In genomic region chr19:36273466-36273865, GRCm38 (mm10) we compare ENCODE assay signal across 21 mouse cellular contexts.
DNase-seq lines count a peak whose midpoint lies in the region; ATAC-seq and TF ChIP-seq lines count a peak whose summit lies in the region.
"Had no signal": no experiment of that assay in that cellular context is flagged by ENCODE, and none has a peak within 500 bp of the region (broad histone marks: within the 10 kb centered on the region; RNA-seq: fewer than 3 reads in every experiment).

No protein-coding gene starts in this region.

- H3K79me2 ChIP-seq in MEL (ENCODE audit: control insufficient read depth, insufficient read depth, low read length, poor library complexity): no peaks in the 10 kb centered on the region

- H3K27me3 ChIP-seq in hindbrain, embryonic 16.5 days (replicated peaks; ENCODE audit: control insufficient read depth, insufficient read depth, low read length): no peaks in the 10 kb centered on the region
- no peaks in the 10 kb centered on the region for H3K27me3 ChIP-seq in hindbrain, embryonic 14.5 days (ENCODE audit: control insufficient read depth, insufficient read depth, low read length)
- no peaks in the 10 kb centered on the region for H3K27me3 ChIP-seq in MEL (ENCODE audit: control insufficient read depth in 1 of 2, insufficient read depth in 2 of 2, low read length in 2 of 2)
- H3K27me3 ChIP-seq: embryonic facial prominence, embryonic 12.5 days; hindbrain, embryonic 15.5 days; limb, embryonic 13.5 days had no signal

- H3K27ac ChIP-seq in hindbrain, embryonic 16.5 days (ENCODE audit: low read depth, low read length): no peak overlapping the region
- no peak overlapping the region for H3K27ac ChIP-seq in hindbrain, embryonic 14.5 days
- H3K27ac ChIP-seq in MEL (ENCODE audit: control insufficient read depth, low read depth, low read length): no peak overlapping the region
- H3K27ac ChIP-seq: embryonic facial prominence, embryonic 12.5 days; gastrocnemius, adult 2 months; heart, embryonic 10.5 days; hindbrain, embryonic 15.5 days; limb, embryonic 13.5 days had no signal

- TF ChIP-seq RAD21 in MEL (IDR thresholded peaks at IDR 0.05; ENCODE audit: low read depth, low read length): no peak

- H3K4me1 ChIP-seq in hindbrain, embryonic 16.5 days (ENCODE audit: control insufficient read depth, insufficient read depth, low read depth, low read length): no peaks in the 10 kb centered on the region
- no peaks in the 10 kb centered on the region for H3K4me1 ChIP-seq in hindbrain, embryonic 14.5 days (replicated peaks; ENCODE audit: control insufficient read depth, insufficient read depth, low read length)
- no peaks in the 10 kb centered on the region for H3K4me1 ChIP-seq in MEL (ENCODE audit: control insufficient read depth in 1 of 2, insufficient read depth in 2 of 2, low read length in 2 of 2)
- H3K4me1 ChIP-seq: embryonic facial prominence, embryonic 12.5 days; heart, embryonic 10.5 days; hindbrain, embryonic 15.5 days; limb, embryonic 13.5 days had no signal

- ATAC-seq in hindbrain, embryonic 16.5 days: peak; percentile 42; the same call in 1 of the 2 replicates
- ATAC-seq in hindbrain, embryonic 14.5 days (ENCODE audit: low FRiP score): no peak
- ATAC-seq in hematopoietic stem cell, adult 5-6 weeks (replicated peaks in 1 of 2; ENCODE audit: insufficient read depth in 1 of 2, low FRiP score in 2 of 2, low TSS enrichment in 1 of 2, low read depth in 1 of 2, poor library complexity in 2 of 2, severe bottlenecking in 2 of 2): peak; percentile 98
- ATAC-seq: intestine, embryonic 16.5 days; Patski had no signal

- H3K36me3 ChIP-seq in hindbrain, embryonic 16.5 days (ENCODE audit: control insufficient read depth, insufficient read depth, low read length): no peaks in the 10 kb centered on the region
- H3K36me3 ChIP-seq in hindbrain, embryonic 14.5 days (replicated peaks; ENCODE audit: control insufficient read depth, insufficient read depth): no peaks in the 10 kb centered on the region
- H3K36me3 ChIP-seq in MEL (ENCODE audit: control insufficient read depth in 1 of 2, insufficient read depth in 2 of 2, low read length in 2 of 2): no peaks in the 10 kb centered on the region
- H3K36me3 ChIP-seq: embryonic facial prominence, embryonic 12.5 days; heart, embryonic 10.5 days; hindbrain, embryonic 15.5 days; limb, embryonic 13.5 days had no signal

- no peak overlapping the region for H3K4me3 ChIP-seq in hindbrain, embryonic 16.5 days (ENCODE audit: low read length)
- no peak overlapping the region for H3K4me3 ChIP-seq in hindbrain, embryonic 14.5 days (replicated peaks; ENCODE audit: low read length)
- H3K4me3 ChIP-seq in MEL (ENCODE audit: control insufficient read depth in 1 of 2, insufficient read depth in 1 of 2, low read depth in 2 of 2, low read length in 2 of 2): no peak overlapping the region
- H3K4me3 ChIP-seq: embryonic facial prominence, embryonic 12.5 days; gastrocnemius, adult 2 months; heart, embryonic 10.5 days; hindbrain, embryonic 15.5 days; limb, embryonic 13.5 days had no signal

- no peak overlapping the region for H3K9ac ChIP-seq in hindbrain, embryonic 16.5 days (ENCODE audit: low read depth, low read length)
- H3K9ac ChIP-seq in hindbrain, embryonic 14.5 days: no peak overlapping the region
- no peak overlapping the region for H3K9ac ChIP-seq in MEL (ENCODE audit: control insufficient read depth, low read depth, low read length, poor library complexity, severe bottlenecking)
- H3K9ac ChIP-seq: embryonic facial prominence, embryonic 12.5 days; hindbrain, embryonic 15.5 days; limb, embryonic 13.5 days had no signal

- DNase-seq in cerebellum, postnatal 10 days: peak; percentile 5 to 19
- no peak for DNase-seq in cerebellum, postnatal 4 days (ENCODE audit: low spot score in 2 of 2)
- no peak for DNase-seq in hindbrain, embryonic 14.5 days (ENCODE audit: low spot score)
- DNase-seq in MEL (ENCODE audit: low read depth, low spot score): peak; percentile 6
- DNase-seq in frontal cortex, postnatal 14 days (ENCODE audit: low spot score in 2 of 2): no peak
- DNase-seq in left cerebral cortex, adult 8-10 months (ENCODE audit: low spot score in 2 of 2): no peak
- DNase-seq: cerebellum, adult 18-20 months; cerebellum, postnatal 25 days; gastrocnemius, adult 2 months; kidney, postnatal 36 days; lung, postnatal 4 days; right cerebral cortex, postnatal 25 days had no signal

- 31% methylated on average over 3 of the region's 3 CpGs for WGBS in hindbrain, embryonic 16.5 days
- 35% methylated on average over 3 of the region's 3 CpGs for WGBS in hindbrain, embryonic 14.5 days

- TF ChIP-seq POLR2A in MEL (IDR thresholded peaks at IDR 0.05; ENCODE audit: control insufficient read depth in 1 of 2, insufficient read depth in 1 of 2, low read depth in 1 of 2, low read length in 2 of 2, poor library complexity in 1 of 2): no peak

- H3K4me2 ChIP-seq in hindbrain, embryonic 16.5 days (ENCODE audit: low read length): no peak overlapping the region
- no peak overlapping the region for H3K4me2 ChIP-seq in hindbrain, embryonic 14.5 days (replicated peaks)
- H3K4me2 ChIP-seq: embryonic facial prominence, embryonic 12.5 days; hindbrain, embryonic 15.5 days; limb, embryonic 13.5 days; midbrain, embryonic 11.5 days had no signal

- no peak for TF ChIP-seq EP300 in MEL (IDR thresholded peaks at IDR 0.05; ENCODE audit: low read depth in 1 of 2, low read length in 2 of 2)

- TF ChIP-seq CTCF in MEL (IDR thresholded peaks at IDR 0.05 in 2 of 3, conservative IDR thresholded peaks at IDR 0.05 in 1 of 3; ENCODE audit: control insufficient read depth in 1 of 3, insufficient read depth in 1 of 3, low read depth in 2 of 3, low read length in 3 of 3, poor library complexity in 1 of 3, severe bottlenecking in 1 of 3): no peak

- no peaks in the 10 kb centered on the region for H3K9me3 ChIP-seq in hindbrain, embryonic 16.5 days (ENCODE audit: control insufficient read depth, low read length)
- no peaks in the 10 kb centered on the region for H3K9me3 ChIP-seq in hindbrain, embryonic 14.5 days (ENCODE audit: control insufficient read depth, low read length)
- H3K9me3 ChIP-seq in MEL (replicated peaks; ENCODE audit: insufficient read depth, low read length): no peaks in the 10 kb centered on the region
- H3K9me3 ChIP-seq: embryonic facial prominence, embryonic 12.5 days; heart, embryonic 10.5 days; hindbrain, embryonic 15.5 days; limb, embryonic 13.5 days had no signal

TF ChIP-seq in MEL, 35 proteins besides CTCF, POLR2A, EP300 and RAD21:
- no peak for TF ChIP-seq MAX (IDR thresholded peaks at IDR 0.05; ENCODE audit: low read length)
- no peak for TF ChIP-seq USF2 (IDR thresholded peaks at IDR 0.05; ENCODE audit: borderline replicate concordance in 1 of 2, insufficient read depth in 1 of 2, low read depth in 1 of 2, low read length in 2 of 2)
- TF ChIP-seq CHD2 (IDR thresholded peaks at IDR 0.05; ENCODE audit: low read length): no peak
- no peak for TF ChIP-seq POLR2AphosphoS5 (IDR thresholded peaks at IDR 0.05; ENCODE audit: borderline replicate concordance, low read depth, low read length)
- no peak for TF ChIP-seq KAT2A (conservative IDR thresholded peaks at IDR 0.05; ENCODE audit: low read depth, low read length)

Comparison
In these comparisons a context has a peak if more than half of its experiments do, and no peak if none do; other contexts are left out.
1. DNase-seq: peak in cerebellum, postnatal 10 days (2 of 2) and MEL (single experiment); none in cerebellum, postnatal 4 days (0 of 2), hindbrain, embryonic 14.5 days (single experiment), frontal cortex, postnatal 14 days (0 of 2) and left cerebral cortex, adult 8-10 months (0 of 2).